Mouse (Mus musculus): ENCODE data around the gene Ripor3. TPM values are rescaled to one million over a fixed set of nuclear protein-coding genes. Genes with fewer than 3 reads are reported as not detected.

Ripor3 gene
- polyA plus RNA-seq, 1 experiment from 2014 or later = 2.6 TPM

- Histone ChIP-seq H3K27me3 (ENCODE audit: insufficient read depth, low read length) (no peaks in the 10 kb centered on the region), H3K27ac (ENCODE audit: low read length) (no peak overlapping the region), H3K4me2 (replicated peaks; ENCODE audit: low read depth, low read length) (no peak overlapping the region), H3K9me3 (ENCODE audit: low read length) (no peaks in the 10 kb centered on the region), H3K4me1 (ENCODE audit: insufficient read depth, low read length) (peaks cover 19% of the 10 kb centered on the region), H3K4me3 (ENCODE audit: low read length) (no peak overlapping the region), H3K9ac (replicated peaks; ENCODE audit: low read length) (no peak overlapping the region), H3K36me3 (ENCODE audit: insufficient read depth, low read length) (peaks cover 40% of the 10 kb centered on the region)
- WGBS = 83% methylated on average over 4 of the region's 4 CpGs
- ATAC-seq (ENCODE audit: low FRiP score, low TSS enrichment) = no peak
Measured at GRCm38 (mm10) chr2:167963176-167963575, 47.2 kb downstream of the Ripor3 start.

GRCm38 (mm10) chr2:167962347-167962746, 48.1 kb downstream of the Ripor3 start:
- WGBS = 83% methylated on average over 6 of the region's 6 CpGs

GRCm38 (mm10) chr2:167960584-167960983, 49.8 kb downstream of the Ripor3 start:
- Histone ChIP-seq H3K9ac (replicated peaks; ENCODE audit: low read length) (no peak overlapping the region), H3K9me3 (ENCODE audit: low read length) (no peaks in the 10 kb centered on the region), H3K4me1 (ENCODE audit: insufficient read depth, low read length) (peaks cover 23% of the 10 kb centered on the region), H3K4me3 (ENCODE audit: low read length) (no peak overlapping the region), H3K4me2 (replicated peaks; ENCODE audit: low read depth, low read length) (no peak overlapping the region), H3K27ac (ENCODE audit: low read length) (no peak overlapping the region), H3K27me3 (ENCODE audit: insufficient read depth, low read length) (no peaks in the 10 kb centered on the region), H3K36me3 (ENCODE audit: insufficient read depth, low read length) (peaks cover 15% of the 10 kb centered on the region)
- 88% methylated on average over 8 of the region's 8 CpGs for WGBS
- ATAC-seq (ENCODE audit: low FRiP score, low TSS enrichment) = no peak

More at GRCm38 (mm10) chr2:167962347-167962746, 48.1 kb downstream of the Ripor3 start:
- peaks cover 23% of the 10 kb centered on the region for H3K4me1 ChIP-seq (ENCODE audit: insufficient read depth, low read length)
- no peak overlapping the region for H3K27ac ChIP-seq (ENCODE audit: low read length)
- ATAC-seq (ENCODE audit: low FRiP score, low TSS enrichment) = no peak
- H3K4me2 ChIP-seq (replicated peaks; ENCODE audit: low read depth, low read length) = no peak overlapping the region
- H3K4me3 ChIP-seq (ENCODE audit: low read length) = no peak overlapping the region
- no peaks in the 10 kb centered on the region for H3K27me3 ChIP-seq (ENCODE audit: insufficient read depth, low read length)
- peaks cover 33% of the 10 kb centered on the region for H3K36me3 ChIP-seq (ENCODE audit: insufficient read depth, low read length)
- no peak overlapping the region for H3K9ac ChIP-seq (replicated peaks; ENCODE audit: low read length)
- no peaks in the 10 kb centered on the region for H3K9me3 ChIP-seq (ENCODE audit: low read length)

GRCm38 (mm10) chr2:167959996-167960395, 50.4 kb downstream of the Ripor3 start:
- H3K9me3 ChIP-seq (ENCODE audit: low read length) = no peaks in the 10 kb centered on the region
- 43% methylated on average over 7 of the region's 7 CpGs for WGBS
- H3K4me3 ChIP-seq (ENCODE audit: low read length) = no peak overlapping the region
- H3K4me2 ChIP-seq (replicated peaks; ENCODE audit: low read depth, low read length) = no peak overlapping the region
- no peak for ATAC-seq (ENCODE audit: low FRiP score, low TSS enrichment)
- peaks cover 10% of the 10 kb centered on the region for H3K36me3 ChIP-seq (ENCODE audit: insufficient read depth, low read length)
- H3K27ac ChIP-seq (ENCODE audit: low read length) = no peak overlapping the region
- peaks cover 23% of the 10 kb centered on the region for H3K4me1 ChIP-seq (ENCODE audit: insufficient read depth, low read length)
- no peaks in the 10 kb centered on the region for H3K27me3 ChIP-seq (ENCODE audit: insufficient read depth, low read length)
- H3K9ac ChIP-seq (replicated peaks; ENCODE audit: low read length) = no peak overlapping the region

GRCm38 (mm10) chr2:167959384-167959911, 51.0 kb downstream of the Ripor3 start:
- peaks cover 23% of the 10 kb centered on the region for H3K4me1 ChIP-seq (ENCODE audit: insufficient read depth, low read length)
- H3K36me3 ChIP-seq (ENCODE audit: insufficient read depth, low read length) = peaks cover 6% of the 10 kb centered on the region; the same call in 1 of the 2 replicates
- ATAC-seq (ENCODE audit: low FRiP score, low TSS enrichment) = no peak
- 66% methylated on average over 4 of the region's 4 CpGs for WGBS
- peak overlapping the region; percentile 5; the same call in 1 of the 2 replicates for H3K27ac ChIP-seq (ENCODE audit: low read length)
- H3K4me2 ChIP-seq (replicated peaks; ENCODE audit: low read depth, low read length) = no peak overlapping the region
- H3K4me3 ChIP-seq (ENCODE audit: low read length) = no peak overlapping the region
- no peaks in the 10 kb centered on the region for H3K9me3 ChIP-seq (ENCODE audit: low read length)
- no peak overlapping the region for H3K9ac ChIP-seq (replicated peaks; ENCODE audit: low read length)
- H3K27me3 ChIP-seq (ENCODE audit: insufficient read depth, low read length) = no peaks in the 10 kb centered on the region

- Histone ChIP-seq H3K9ac (replicated peaks; ENCODE audit: low read length) (no peak overlapping the region), H3K4me3 (ENCODE audit: low read length) (no peak overlapping the region), H3K36me3 (ENCODE audit: insufficient read depth, low read length) (0 out of 2 replicates have a peak, but pooled peaks cover under 1% of the 10 kb centered on the region), H3K9me3 (ENCODE audit: low read length) (no peaks in the 10 kb centered on the region), H3K4me1 (ENCODE audit: insufficient read depth, low read length) (peaks cover 23% of the 10 kb centered on the region), H3K27ac (ENCODE audit: low read length) (no peak overlapping the region), H3K27me3 (ENCODE audit: insufficient read depth, low read length) (no peaks in the 10 kb centered on the region), H3K4me2 (replicated peaks; ENCODE audit: low read depth, low read length) (no peak overlapping the region; the same call in 1 of the 2 replicates)
- WGBS = 44% methylated on average over 4 of the region's 4 CpGs
- ATAC-seq (ENCODE audit: low FRiP score, low TSS enrichment) = no peak
Measured at GRCm38 (mm10) chr2:167958843-167959242, 51.6 kb downstream of the Ripor3 start.

GRCm38 (mm10) chr2:167958082-167958788, 52.2 kb downstream of the Ripor3 start:
- no peaks in the 10 kb centered on the region for H3K9me3 ChIP-seq (ENCODE audit: low read length)
- H3K27ac ChIP-seq (ENCODE audit: low read length) = no peak overlapping the region
- WGBS = 50% methylated on average over 5 of the region's 5 CpGs
- ATAC-seq (ENCODE audit: low FRiP score, low TSS enrichment) = no peak
- no peaks in the 10 kb centered on the region for H3K36me3 ChIP-seq (ENCODE audit: insufficient read depth, low read length)
- H3K27me3 ChIP-seq (ENCODE audit: insufficient read depth, low read length) = no peaks in the 10 kb centered on the region
- H3K4me1 ChIP-seq (ENCODE audit: insufficient read depth, low read length) = peaks cover 23% of the 10 kb centered on the region
- no peak overlapping the region for H3K9ac ChIP-seq (replicated peaks; ENCODE audit: low read length)
- no peak overlapping the region; the same call in 1 of the 2 replicates for H3K4me2 ChIP-seq (replicated peaks; ENCODE audit: low read depth, low read length)
- H3K4me3 ChIP-seq (ENCODE audit: low read length) = no peak overlapping the region

GRCm38 (mm10) chr2:167957539-167957938, 52.9 kb downstream of the Ripor3 start:
- no peak overlapping the region for H3K27ac ChIP-seq (ENCODE audit: low read length)
- no peaks in the 10 kb centered on the region for H3K9me3 ChIP-seq (ENCODE audit: low read length)
- H3K4me1 ChIP-seq (ENCODE audit: insufficient read depth, low read length) = peaks cover 23% of the 10 kb centered on the region
- no peak overlapping the region for H3K4me2 ChIP-seq (replicated peaks; ENCODE audit: low read depth, low read length)
- no peak overlapping the region for H3K9ac ChIP-seq (replicated peaks; ENCODE audit: low read length)
- H3K36me3 ChIP-seq (ENCODE audit: insufficient read depth, low read length) = no peaks in the 10 kb centered on the region
- H3K4me3 ChIP-seq (ENCODE audit: low read length) = no peak overlapping the region
- no peak; the same call in 1 of the 2 replicates for ATAC-seq (ENCODE audit: low FRiP score, low TSS enrichment)
- WGBS = 100% methylated on average over 1 of the region's 1 CpGs
- H3K27me3 ChIP-seq (ENCODE audit: insufficient read depth, low read length) = no peaks in the 10 kb centered on the region

- no peak for ATAC-seq (ENCODE audit: low FRiP score, low TSS enrichment)
- no peak overlapping the region for H3K4me3 ChIP-seq (ENCODE audit: low read length)
- no peaks in the 10 kb centered on the region for H3K36me3 ChIP-seq (ENCODE audit: insufficient read depth, low read length)
- no peak overlapping the region for H3K27ac ChIP-seq (ENCODE audit: low read length)
- no peak overlapping the region for H3K4me2 ChIP-seq (replicated peaks; ENCODE audit: low read depth, low read length)
- no peaks in the 10 kb centered on the region for H3K9me3 ChIP-seq (ENCODE audit: low read length)
- peaks cover 21% of the 10 kb centered on the region for H3K4me1 ChIP-seq (ENCODE audit: insufficient read depth, low read length)
- H3K27me3 ChIP-seq (ENCODE audit: insufficient read depth, low read length) = no peaks in the 10 kb centered on the region
- H3K9ac ChIP-seq (replicated peaks; ENCODE audit: low read length) = no peak overlapping the region
- WGBS = 63% methylated on average over 7 of the region's 7 CpGs
Measured at GRCm38 (mm10) chr2:167954928-167955327, 55.5 kb downstream of the Ripor3 start.

GRCm38 (mm10) chr2:167953819-167954218, 56.6 kb downstream of the Ripor3 start:
- Histone ChIP-seq H3K27ac (ENCODE audit: low read length) (no peak overlapping the region), H3K4me3 (ENCODE audit: low read length) (no peak overlapping the region), H3K9ac (replicated peaks; ENCODE audit: low read length) (no peak overlapping the region), H3K36me3 (ENCODE audit: insufficient read depth, low read length) (no peaks in the 10 kb centered on the region), H3K4me1 (ENCODE audit: insufficient read depth, low read length) (peaks cover 18% of the 10 kb centered on the region), H3K27me3 (ENCODE audit: insufficient read depth, low read length) (no peaks in the 10 kb centered on the region), H3K9me3 (ENCODE audit: low read length) (no peaks in the 10 kb centered on the region), H3K4me2 (replicated peaks; ENCODE audit: low read depth, low read length) (no peak overlapping the region)
- 80% methylated on average over 10 of the region's 10 CpGs for WGBS
- ATAC-seq (ENCODE audit: low FRiP score, low TSS enrichment) = no peak
